Comparison of ENCODE assay signal across 8 mouse cellular contexts in genomic region chr8:70539077-70539813, GRCm38 (mm10). TPM values are rescaled to one million over a fixed set of nuclear protein-coding genes. Genes with fewer than 3 reads are reported as not detected.
DNase-seq lines count a peak whose midpoint lies in the region; ATAC-seq and TF ChIP-seq lines count a peak whose summit lies in the region.

Ell (plus strand) TSS chr8:70539457.

- peak; percentile 99 for DNase-seq in MEL (ENCODE audit: low read depth, low spot score)
- DNase-seq in cerebellum, adult 2 months: peak; percentile 98
- DNase-seq in forebrain, postnatal 0 days: peak; percentile 99
- DNase-seq in heart, postnatal 4 days: peak; percentile 100
- peak; percentile 99 for DNase-seq in layer of hippocampus, adult 8-10 months (ENCODE audit: low spot score in 2 of 2)
- peak; percentile 99 for DNase-seq in ovary, adult 18-20 months (ENCODE audit: low spot score)
- peak; percentile 99 for DNase-seq in thymus, postnatal 0 days (ENCODE audit: low spot score)

- peak within 1 kb of the TSS; percentile 82 for H3K9ac ChIP-seq in MEL (ENCODE audit: control insufficient read depth, low read depth, low read length, poor library complexity, severe bottlenecking)
- peak within 1 kb of the TSS; percentile 84 for H3K9ac ChIP-seq in forebrain, postnatal 0 days
- peak within 1 kb of the TSS; percentile 93 for H3K9ac ChIP-seq in lung, embryonic 15.5 days

- no peak for TF ChIP-seq CTCF in MEL (IDR thresholded peaks at IDR 0.05 in 2 of 3, conservative IDR thresholded peaks at IDR 0.05 in 1 of 3; ENCODE audit: control insufficient read depth in 1 of 3, insufficient read depth in 1 of 3, low read depth in 2 of 3, low read length in 3 of 3, poor library complexity in 1 of 3, severe bottlenecking in 1 of 3)
- TF ChIP-seq CTCF in cerebellum, adult 2 months (IDR thresholded peaks at IDR 0.05; ENCODE audit: borderline replicate concordance, insufficient read depth, low read depth, low read length): no peak
- TF ChIP-seq CTCF in forebrain, postnatal 0 days (IDR thresholded peaks at IDR 0.05; ENCODE audit: low read depth): no peak

- H3K36me3 ChIP-seq in MEL (ENCODE audit: control insufficient read depth in 1 of 2, insufficient read depth in 2 of 2, low read length in 2 of 2): no peaks in the 10 kb centered on the region
- peaks cover 28% of the 10 kb centered on the region for H3K36me3 ChIP-seq in forebrain, postnatal 0 days (ENCODE audit: insufficient read depth)
- H3K36me3 ChIP-seq in lung, embryonic 15.5 days: peaks cover 21% of the 10 kb centered on the region

- peaks cover 0 to 12% of the 10 kb centered on the region in 2 experiments; a peak in 1 of 4 replicates for H3K4me1 ChIP-seq in MEL (ENCODE audit: control insufficient read depth in 1 of 2, insufficient read depth in 2 of 2, low read length in 2 of 2)
- peaks cover 16% of the 10 kb centered on the region for H3K4me1 ChIP-seq in cerebellum, adult 2 months (ENCODE audit: control insufficient read depth, insufficient read depth, low read length)
- H3K4me1 ChIP-seq in forebrain, postnatal 0 days (ENCODE audit: insufficient read depth): peaks cover 11% of the 10 kb centered on the region; the same call in 1 of the 2 replicates
- H3K4me1 ChIP-seq in lung, embryonic 15.5 days: peaks cover 30% of the 10 kb centered on the region

- ATAC-seq in forebrain, postnatal 0 days: peak; percentile 91
- ATAC-seq in lung, embryonic 15.5 days (ENCODE audit: borderline replicate concordance, extremely low read depth, low FRiP score, low TSS enrichment): peak; percentile 92

- peak within 1 kb of the TSS; percentile 93 for H3K4me2 ChIP-seq in forebrain, postnatal 0 days (ENCODE audit: low read depth)
- H3K4me2 ChIP-seq in lung, embryonic 15.5 days: peak within 1 kb of the TSS; percentile 85

- TF ChIP-seq EP300 in MEL (IDR thresholded peaks at IDR 0.05; ENCODE audit: low read depth in 1 of 2, low read length in 2 of 2): no peak

- WGBS in cerebellum, adult 2 months: under 1% methylated on average over 58 of the region's 58 CpGs
- WGBS in forebrain, postnatal 0 days: under 1% methylated on average over 53 of the region's 58 CpGs
- under 1% methylated on average over 58 of the region's 58 CpGs for WGBS in lung, embryonic 15.5 days

- no peak for TF ChIP-seq RAD21 in MEL (IDR thresholded peaks at IDR 0.05; ENCODE audit: low read depth, low read length)

- H3K79me2 ChIP-seq in MEL (ENCODE audit: control insufficient read depth, insufficient read depth, low read length, poor library complexity): peaks cover 44% of the 10 kb centered on the region

- H3K27me3 ChIP-seq in MEL (ENCODE audit: control insufficient read depth in 1 of 2, insufficient read depth in 2 of 2, low read length in 2 of 2): no peaks in the 10 kb centered on the region
- no peaks in the 10 kb centered on the region for H3K27me3 ChIP-seq in cerebellum, adult 2 months (ENCODE audit: control insufficient read depth, insufficient read depth, low read length)
- H3K27me3 ChIP-seq in forebrain, postnatal 0 days (ENCODE audit: insufficient read depth, low read length): no peaks in the 10 kb centered on the region
- no peaks in the 10 kb centered on the region for H3K27me3 ChIP-seq in lung, embryonic 15.5 days

- peak within 1 kb of the TSS; percentile 68 for H3K27ac ChIP-seq in MEL (ENCODE audit: control insufficient read depth, low read depth, low read length)
- H3K27ac ChIP-seq in cerebellum, adult 2 months (ENCODE audit: insufficient read depth, low read length): peak within 1 kb of the TSS; percentile 78
- peak within 1 kb of the TSS; percentile 91 for H3K27ac ChIP-seq in forebrain, postnatal 0 days (ENCODE audit: low read depth, low read length)
- peak within 1 kb of the TSS; percentile 95 for H3K27ac ChIP-seq in lung, embryonic 15.5 days

- peak within 1 kb of the TSS; percentile 81 to 88 for H3K4me3 ChIP-seq in MEL (ENCODE audit: control insufficient read depth in 1 of 2, insufficient read depth in 1 of 2, low read depth in 2 of 2, low read length in 2 of 2)
- H3K4me3 ChIP-seq in cerebellum, adult 2 months (replicated peaks; ENCODE audit: insufficient read depth, low read depth, low read length): peak within 1 kb of the TSS; percentile 61
- peak within 1 kb of the TSS; percentile 90 for H3K4me3 ChIP-seq in forebrain, postnatal 0 days (ENCODE audit: low read depth, low read length)
- peak within 1 kb of the TSS; percentile 86 for H3K4me3 ChIP-seq in lung, embryonic 15.5 days

- H3K9me3 ChIP-seq in MEL (replicated peaks; ENCODE audit: insufficient read depth, low read length): no peaks in the 10 kb centered on the region
- H3K9me3 ChIP-seq in forebrain, postnatal 0 days (ENCODE audit: low read length): no peaks in the 10 kb centered on the region
- no peaks in the 10 kb centered on the region for H3K9me3 ChIP-seq in lung, embryonic 15.5 days

- TF ChIP-seq POLR2A in MEL (IDR thresholded peaks at IDR 0.05; ENCODE audit: control insufficient read depth in 1 of 2, insufficient read depth in 1 of 2, low read depth in 1 of 2, low read length in 2 of 2, poor library complexity in 1 of 2): peak; percentile 72; a peak in 3 of 4 replicates
- TF ChIP-seq POLR2A in cerebellum, adult 2 months (IDR thresholded peaks at IDR 0.05; ENCODE audit: borderline replicate concordance, insufficient read depth, low read length): peak; percentile 67

TF ChIP-seq in MEL, 35 proteins besides CTCF, POLR2A, EP300 and RAD21 (continues in another document):
- TF ChIP-seq RCOR1 (IDR thresholded peaks at IDR 0.05; ENCODE audit: low read depth, low read length) (no peak), CHD2 (IDR thresholded peaks at IDR 0.05; ENCODE audit: low read length) (peak; percentile 92), ZKSCAN1 (IDR thresholded peaks at IDR 0.05; ENCODE audit: low read depth, low read length) (no peak), JUND (IDR thresholded peaks at IDR 0.05; ENCODE audit: low read depth, low read length) (no peak), TBP (IDR thresholded peaks at IDR 0.05; ENCODE audit: low read depth, low read length) (0 out of 2 replicates have a peak, but pooled peaks have one; percentile 36), MYC (IDR thresholded peaks at IDR 0.05; ENCODE audit: low read depth, low read length) (no peak), MAFK (IDR thresholded peaks at IDR 0.05; ENCODE audit: borderline replicate concordance, low read depth, low read length) (no peak), POLR2AphosphoS2 (IDR thresholded peaks at IDR 0.05; ENCODE audit: low read length) (no peak; the same call in 1 of the 2 replicates), BHLHE40 (IDR thresholded peaks at IDR 0.05; ENCODE audit: borderline replicate concordance, low read depth, low read length) (no peak), POLR2AphosphoS5 (IDR thresholded peaks at IDR 0.05; ENCODE audit: borderline replicate concordance, low read depth, low read length) (no peak), MYB (IDR thresholded peaks at IDR 0.05; ENCODE audit: low read depth, low read length) (no peak), ZMIZ1 (IDR thresholded peaks at IDR 0.05; ENCODE audit: low read depth, low read length) (peak; percentile 77), TCF12 (IDR thresholded peaks at IDR 0.05; ENCODE audit: low read depth, low read length) (peak; percentile 71), GABPA (IDR thresholded peaks at IDR 0.05; ENCODE audit: low read depth, low read length) (no peak), ZC3H11A (IDR thresholded peaks at IDR 0.05; ENCODE audit: low read depth, low read length) (no peak), ELF1 (IDR thresholded peaks at IDR 0.05; ENCODE audit: low read depth, low read length) (peak; percentile 63; the same call in 1 of the 2 replicates), ZNF384 (IDR thresholded peaks at IDR 0.05; ENCODE audit: low read depth, low read length) (no peak), KAT2A (conservative IDR thresholded peaks at IDR 0.05; ENCODE audit: low read depth, low read length) (no peak), UBTF (IDR thresholded peaks at IDR 0.05; ENCODE audit: borderline replicate concordance, insufficient read depth, low read depth, low read length) (no peak), NRF1 (IDR thresholded peaks at IDR 0.05; ENCODE audit: insufficient read depth, low read depth, low read length, poor library complexity, severe bottlenecking) (peak; percentile 91), SIN3A (IDR thresholded peaks at IDR 0.05; ENCODE audit: low read length) (peak; percentile 51), MAZ (IDR thresholded peaks at IDR 0.05; ENCODE audit: low read depth, low read length) (peak; percentile 88; the same call in 1 of the 2 replicates), TAL1 (IDR thresholded peaks at IDR 0.05; ENCODE audit: low read length) (no peak), CHD1 (IDR thresholded peaks at IDR 0.05; ENCODE audit: low read depth, low read length) (no peak), MXI1 (IDR thresholded peaks at IDR 0.05; ENCODE audit: low read depth, low read length) (peak; percentile 80), MEF2A (IDR thresholded peaks at IDR 0.05; ENCODE audit: extremely low read depth, insufficient replicate concordance, low read depth, low read length, poor library complexity, severe bottlenecking) (no peak), NELFE (IDR thresholded peaks at IDR 0.05; ENCODE audit: low read depth, low read length) (peak; percentile 68), HCFC1 (IDR thresholded peaks at IDR 0.05; ENCODE audit: low read depth, low read length) (peak; percentile 79), E2F4 (IDR thresholded peaks at IDR 0.05; ENCODE audit: borderline replicate concordance, low read depth, low read length) (no peak), USF2 (IDR thresholded peaks at IDR 0.05; ENCODE audit: borderline replicate concordance in 1 of 2, insufficient read depth in 1 of 2, low read depth in 1 of 2, low read length in 2 of 2) (no peak), SMC3 (IDR thresholded peaks at IDR 0.05; ENCODE audit: low read depth, low read length) (no peak), ETS1 (IDR thresholded peaks at IDR 0.05; ENCODE audit: low read depth, low read length) (peak; percentile 34; the same call in 1 of the 2 replicates)

RNA-seq across cellular contexts. Expression of gene Ell, which starts in this region (rescaled TPM):
- 10.8 and 12.4 TPM in 2 replicates for total RNA-seq in MEL (2012; rRNA removed)
- 10 to 100 TPM in 1 of 2 experiments, not detected in 1; 25.9 TPM for polyA plus RNA-seq in MEL (2012; ENCODE audit: insufficient read depth in 1 of 2, insufficient read length in 2 of 2, low read depth in 1 of 2, low replicate concordance in 2 of 2, missing spikeins in 1 of 2)
- polyA plus RNA-seq in cerebellum, adult 2 months (2012; rRNA removed): 27.9 and 29.1 TPM in 2 replicates
- 16.2 and 18.4 TPM in 2 replicates for total RNA-seq in forebrain, postnatal 0 days (2014; rRNA removed)
- polyA plus RNA-seq in forebrain, postnatal 0 days (2015; fragmentation: Nextera tagmentation; extraction: Ambion mirVana): 9.7 and 11.0 TPM in 2 replicates
- 10 to 100 TPM; 16.7 to 17.6 TPM for total RNA-seq in heart, postnatal 4 days (2021)
- total RNA-seq in layer of hippocampus, adult 8-10 months (2022): 10 to 100 TPM; 19.6 to 22.0 (median 20.8) TPM
- polyA plus RNA-seq in lung, embryonic 15.5 days (2015; fragmentation: Nextera tagmentation; extraction: Ambion mirVana): 17.2 and 17.5 TPM in 2 replicates
- polyA plus RNA-seq in thymus, postnatal 0 days (2015; fragmentation: Nextera tagmentation; extraction: Ambion mirVana): 13.5 and 14.2 TPM in 2 replicates

Comparison
In these comparisons a context has a peak if more than half of its experiments do, and no peak if none do; other contexts are left out.
1. Peak in every context shown above with its lines: DNase-seq, ATAC-seq, H3K4me3 ChIP-seq and H3K27ac ChIP-seq.